Mouse (Mus musculus) heart, embryonic 13.5 days (tissue): ENCODE data around the gene Supt5. TPM values are rescaled to one million over a fixed set of nuclear protein-coding genes. Genes with fewer than 3 reads are reported as not detected.

ENCODE experiments used
- ATAC-seq: fragments of 200-750 bp; cut with Nextera tagmentation; 2 replicates; pipeline ENCODE4 v1.8.0; 2017; ENCODE audit warnings: moderate TSS enrichment; ENCODE audit not compliant: insufficient number of reproducible peaks, low FRiP score, low TSS enrichment; ENCODE audit errors: extremely low read depth
- H3K27ac ChIP-seq: fragments of 300-500 bp; sonication (generic); replicated peaks from 2 replicates; pipeline ENCODE4 v1.5.1; 2015; ENCODE audit warnings: moderate library complexity, mild to moderate bottlenecking, inconsistent platforms
- H3K27me3 ChIP-seq: fragments of 300-500 bp; sonication (generic); replicated peaks from 2 replicates; pipeline ENCODE4 v1.6.1; 2015; ENCODE audit warnings: mild to moderate bottlenecking, inconsistent platforms
- H3K36me3 ChIP-seq: fragments of 300-500 bp; sonication (generic); 2 replicates; pipeline ENCODE4 v1.6.1; 2015; ENCODE audit warnings: mild to moderate bottlenecking, inconsistent platforms
- H3K4me1 ChIP-seq: fragments of 300-500 bp; sonication (generic); 2 replicates; pipeline ENCODE4 v1.6.1; 2015; ENCODE audit warnings: inconsistent platforms
- H3K4me2 ChIP-seq: fragments of 300-500 bp; sonication (generic); 2 replicates; pipeline ENCODE4 v1.6.1; 2015; ENCODE audit warnings: inconsistent platforms, mild to moderate bottlenecking, moderate library complexity
- H3K4me3 ChIP-seq: fragments of 300-500 bp; sonication (generic); 2 replicates; pipeline ENCODE4 v1.5.1; 2015; ENCODE audit warnings: moderate library complexity, mild to moderate bottlenecking, inconsistent platforms
- H3K9ac ChIP-seq: fragments of 300-500 bp; sonication (generic); 2 replicates; pipeline ENCODE4 v1.6.1; 2015; ENCODE audit warnings: inconsistent platforms, mild to moderate bottlenecking, moderate library complexity
- H3K9me3 ChIP-seq: fragments of 300-500 bp; sonication (generic); 2 replicates; pipeline ENCODE4 v1.6.1; 2016; ENCODE audit warnings: inconsistent platforms
- WGBS: fragments of 180-500 bp; shearing (Covaris S2); methylation state at CpG from one replicate; pipeline ENCODE4 v1.1.7; 2015; ENCODE audit warnings: mixed read lengths; 5-methylcytosine and 5-hydroxymethylcytosine counted together
- polyA plus RNA-seq: library from polyadenylated mRNA; unstranded; fragments of >200 nt; fragmentation: Nextera tagmentation; extraction: Ambion mirVana; gene quantifications from 2 replicates; pipeline ENCODE4 v1.2.1, GENCODE M21; 2015

Gene Supt5
- polyA plus RNA-seq, 1 experiment from 2014 or later, result 60.1 TPM

GRCm38 (mm10) chr7:28348601-28349000, 10.1 kb upstream of the Supt5 start:
- Histone ChIP-seq H3K4me3 (no peak overlapping the region), H3K27ac (no peak overlapping the region), H3K27me3 (no peaks in the 10 kb centered on the region), H3K36me3 (peaks cover 21% of the 10 kb centered on the region), H3K4me1 (peaks cover 19% of the 10 kb centered on the region), H3K9me3 (no peaks in the 10 kb centered on the region), H3K9ac (no peak overlapping the region), H3K4me2 (no peak overlapping the region)
- no peak for ATAC-seq
- 82% methylated on average over 7 of the region's 7 CpGs for WGBS

GRCm38 (mm10) chr7:28347746-28348145, 9.2 kb upstream of the Supt5 start:
- 53% methylated on average over 3 of the region's 3 CpGs for WGBS
- Histone ChIP-seq H3K27me3 (no peaks in the 10 kb centered on the region), H3K36me3 (peaks cover 13% of the 10 kb centered on the region), H3K4me1 (peaks cover 19% of the 10 kb centered on the region), H3K4me3 (no peak overlapping the region), H3K27ac (no peak overlapping the region), H3K4me2 (no peak overlapping the region), H3K9me3 (no peaks in the 10 kb centered on the region), H3K9ac (peak overlapping the region; percentile 45; the same call in 1 of the 2 replicates)
- ATAC-seq, result no peak

GRCm38 (mm10) chr7:28344637-28345036, 6.1 kb upstream of the Supt5 start:
- Histone ChIP-seq H3K4me1 (peaks cover 5% of the 10 kb centered on the region), H3K9me3 (no peaks in the 10 kb centered on the region), H3K27me3 (no peaks in the 10 kb centered on the region), H3K4me3 (no peak overlapping the region), H3K9ac (0 out of 2 replicates have a peak overlapping the region, but pooled peaks have one; percentile 33), H3K36me3 (no peaks in the 10 kb centered on the region), H3K27ac (no peak overlapping the region), H3K4me2 (no peak overlapping the region)
- no peak for ATAC-seq
- WGBS, result 5% methylated on average over 4 of the region's 4 CpGs

GRCm38 (mm10) chr7:28341381-28341780, 2.8 kb upstream of the Supt5 start:
- Histone ChIP-seq H3K9ac (0 out of 2 replicates have a peak overlapping the region, but pooled peaks have one; percentile 10), H3K27ac (no peak overlapping the region), H3K27me3 (no peaks in the 10 kb centered on the region), H3K4me3 (no peak overlapping the region), H3K4me2 (no peak overlapping the region), H3K4me1 (peaks cover 14% of the 10 kb centered on the region), H3K9me3 (no peaks in the 10 kb centered on the region), H3K36me3 (no peaks in the 10 kb centered on the region)
- WGBS, result 36% methylated on average over 7 of the region's 7 CpGs
- no peak for ATAC-seq

- peak overlapping the region; percentile 70 for H3K4me2 ChIP-seq
- ATAC-seq, result no peak
- H3K4me3 ChIP-seq, result peak overlapping the region; percentile 79
- H3K9me3 ChIP-seq, result no peaks in the 10 kb centered on the region
- 74% methylated on average over 19 of the region's 19 CpGs for WGBS
- H3K4me1 ChIP-seq, result peaks cover 21% of the 10 kb centered on the region
- H3K27me3 ChIP-seq, result no peaks in the 10 kb centered on the region
- H3K9ac ChIP-seq, result peak overlapping the region; percentile 95
- peak overlapping the region; percentile 91 for H3K27ac ChIP-seq
- H3K36me3 ChIP-seq, result peaks cover 17% of the 10 kb centered on the region
Observed at GRCm38 (mm10) chr7:28339213-28339917, 819 bp upstream of the Supt5 start.

GRCm38 (mm10) chr7:28335471-28335870, 3.1 kb downstream of the Supt5 start:
- no peak overlapping the region for H3K4me3 ChIP-seq
- no peaks in the 10 kb centered on the region for H3K9me3 ChIP-seq
- 0 out of 2 replicates have a peak overlapping the region, but pooled peaks have one; percentile 2 for H3K9ac ChIP-seq
- H3K4me2 ChIP-seq, result no peak overlapping the region
- peaks cover 19% of the 10 kb centered on the region for H3K4me1 ChIP-seq
- no peaks in the 10 kb centered on the region for H3K27me3 ChIP-seq
- peaks cover 36% of the 10 kb centered on the region for H3K36me3 ChIP-seq
- WGBS, result 86% methylated on average over 2 of the region's 2 CpGs
- no peak for ATAC-seq
- no peak overlapping the region for H3K27ac ChIP-seq

- H3K27me3 ChIP-seq, result no peaks in the 10 kb centered on the region
- peaks cover 19% of the 10 kb centered on the region for H3K4me1 ChIP-seq
- 85% methylated on average over 4 of the region's 4 CpGs for WGBS
- no peak overlapping the region for H3K9ac ChIP-seq
- no peaks in the 10 kb centered on the region for H3K9me3 ChIP-seq
- no peak for ATAC-seq
- H3K4me2 ChIP-seq, result no peak overlapping the region
- H3K4me3 ChIP-seq, result no peak overlapping the region
- no peak overlapping the region for H3K27ac ChIP-seq
- H3K36me3 ChIP-seq, result peaks cover 46% of the 10 kb centered on the region
Observed at GRCm38 (mm10) chr7:28334534-28334933, 4.0 kb downstream of the Supt5 start.

GRCm38 (mm10) chr7:28328260-28328659, 10.3 kb downstream of the Supt5 start:
- Histone ChIP-seq H3K4me3 (no peak overlapping the region), H3K36me3 (peaks cover 85% of the 10 kb centered on the region), H3K27ac (no peak overlapping the region), H3K9ac (no peak overlapping the region), H3K27me3 (no peaks in the 10 kb centered on the region), H3K4me1 (no peaks in the 10 kb centered on the region), H3K9me3 (no peaks in the 10 kb centered on the region), H3K4me2 (no peak overlapping the region)
- 98% methylated on average over 2 of the region's 2 CpGs for WGBS
- ATAC-seq, result no peak

GRCm38 (mm10) chr7:28326457-28326856, 12.1 kb downstream of the Supt5 start:
- no peak for ATAC-seq
- Histone ChIP-seq H3K27ac (no peak overlapping the region), H3K9ac (no peak overlapping the region), H3K4me1 (no peaks in the 10 kb centered on the region), H3K9me3 (no peaks in the 10 kb centered on the region), H3K36me3 (peaks cover 100% of the 10 kb centered on the region), H3K27me3 (no peaks in the 10 kb centered on the region), H3K4me2 (no peak overlapping the region), H3K4me3 (no peak overlapping the region)
- WGBS, result 76% methylated on average over 4 of the region's 4 CpGs

- peaks cover 100% of the 10 kb centered on the region for H3K36me3 ChIP-seq
- no peaks in the 10 kb centered on the region for H3K9me3 ChIP-seq
- no peak overlapping the region for H3K4me3 ChIP-seq
- H3K27me3 ChIP-seq, result no peaks in the 10 kb centered on the region
- H3K4me2 ChIP-seq, result no peak overlapping the region
- H3K9ac ChIP-seq, result no peak overlapping the region
- no peaks in the 10 kb centered on the region for H3K4me1 ChIP-seq
- ATAC-seq, result no peak
- 94% methylated on average over 8 of the region's 8 CpGs for WGBS
- H3K27ac ChIP-seq, result no peak overlapping the region
Observed at GRCm38 (mm10) chr7:28325293-28325692, 13.3 kb downstream of the Supt5 start.

GRCm38 (mm10) chr7:28321974-28322720, 16.4 kb downstream of the Supt5 start:
- Histone ChIP-seq H3K9ac (no peak overlapping the region), H3K4me3 (no peak overlapping the region), H3K4me1 (no peaks in the 10 kb centered on the region), H3K27ac (no peak overlapping the region), H3K9me3 (no peaks in the 10 kb centered on the region), H3K27me3 (no peaks in the 10 kb centered on the region), H3K4me2 (no peak overlapping the region), H3K36me3 (peaks cover 100% of the 10 kb centered on the region)
- WGBS, result 90% methylated on average over 15 of the region's 15 CpGs
- no peak for ATAC-seq
